Mouse (Mus musculus) left cerebral cortex, adult 2 months (tissue): ENCODE measurements at regions not wholly inside any gene's neighbourhood (a gene's known extent, or its start where the extent isn't known, plus 50 kb on each side); places are given as distances from the start of the nearest gene placed in this dataset.

ENCODE experiments used
- DNase-seq, 2 experiments: peaks; one replicate each; pipeline ENCODE4 v3.0.0; 2021 to 2022; ENCODE audit warnings: low spot score in 2 of 2, mixed read lengths in 1 of 2; ENCODE audit errors: extremely low spot score in 1 of 2
- H3K27ac ChIP-seq: fragments of 200-600 bp; 2 replicates; pipeline ENCODE4 v1.8.1; 2022
- H3K4me3 ChIP-seq: fragments of 200-600 bp; 2 replicates; pipeline ENCODE4 v1.8.1; 2022
- CTCF ChIP-seq: fragments of 200-600 bp; IDR thresholded peaks from 2 replicates; pipeline ENCODE4 v1.8.1; 2022; ENCODE audit warnings: antibody characterized with exemption, mild to moderate bottlenecking, moderate library complexity
- intact Hi-C: fragments of 180-260 bp; cut with DNase I; formaldehyde crosslinking; loops from one replicate; pipeline ENCODE4 v1.15.1; 2025

DNA sequence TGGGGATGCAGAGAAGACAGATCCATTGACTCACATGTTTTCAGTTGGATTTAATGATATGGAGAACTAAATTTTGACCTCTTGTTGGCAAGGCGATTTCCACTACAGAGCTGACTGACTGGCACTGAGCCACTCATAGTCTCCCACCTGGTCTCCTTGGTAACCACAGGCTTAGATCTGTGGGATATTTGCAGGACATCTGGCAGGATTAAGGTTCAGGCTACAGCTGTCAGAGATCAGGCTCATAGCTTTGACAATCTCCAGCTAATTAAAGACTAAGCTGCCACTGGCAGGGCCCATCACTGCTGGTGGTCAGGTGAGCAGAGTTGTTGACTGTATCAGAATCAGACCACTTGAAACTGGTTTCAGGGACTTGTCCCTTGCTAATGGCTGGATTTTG, 595.4 kb downstream of the Sema5a start:
- H3K27ac ChIP-seq = no peak overlapping the region
- TF ChIP-seq CTCF = no peak
- H3K4me3 ChIP-seq = no peak overlapping the region
- intact Hi-C loops = no loop called here
- no peak for DNase-seq
